Mouse (Mus musculus): ENCODE results near the gene Tas2r106. TPM values are rescaled to one million over a fixed set of nuclear protein-coding genes. Genes with fewer than 3 reads are reported as not detected.

Tas2r106 gene
- not detected in 2 replicates for polyA plus RNA-seq (2014; fragmentation: Nextera tagmentation; extraction: Ambion mirVana)

DNA sequence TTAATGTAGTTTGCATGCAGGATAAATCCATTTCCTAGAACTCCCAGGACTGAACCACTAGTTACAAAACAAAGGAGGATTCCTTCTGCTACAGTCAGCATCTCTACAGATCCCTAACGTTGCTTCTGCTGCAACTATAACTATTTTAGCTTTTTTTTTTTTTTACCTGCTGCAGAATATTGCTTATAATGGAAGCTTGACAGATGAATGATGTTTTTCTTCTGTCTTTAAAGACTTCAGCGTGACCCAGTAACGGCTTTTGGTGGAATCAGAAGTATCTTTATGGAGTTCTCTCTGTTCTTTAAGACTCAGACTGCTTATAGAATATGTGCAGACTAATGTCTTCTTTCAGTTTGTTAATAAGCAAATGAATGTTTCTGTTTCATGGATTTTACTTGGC, at the start of gene Tas2r106:
Gene Tas2r106 (minus strand): TSS at position 101 of the 400 bp plus-strand sequence.
- no peak within 1 kb of the TSS for H3K27ac ChIP-seq (ENCODE audit: low read depth, low read length)
- H3K27me3 ChIP-seq (ENCODE audit: control insufficient read depth, insufficient read depth, low read length), result no peaks in the 10 kb centered on the region
- 71% methylated on average over 3 of the region's 3 CpGs for WGBS (ENCODE audit: insufficient replicate concordance)
- no peaks in the 10 kb centered on the region for H3K36me3 ChIP-seq (ENCODE audit: control insufficient read depth, insufficient read depth, low read length)
- no peak for ATAC-seq (replicated peaks; ENCODE audit: insufficient number of reproducible peaks, low FRiP score, low TSS enrichment)
- no peaks in the 10 kb centered on the region for H3K4me1 ChIP-seq (ENCODE audit: control insufficient read depth, insufficient read depth, low read length)
- no peaks in the 10 kb centered on the region for H3K9me3 ChIP-seq (replicated peaks; ENCODE audit: control insufficient read depth, low read length)
- no peak within 1 kb of the TSS for H3K4me2 ChIP-seq
- no peak within 1 kb of the TSS for H3K9ac ChIP-seq (ENCODE audit: low read depth, low read length)
- no peak within 1 kb of the TSS for H3K4me3 ChIP-seq (ENCODE audit: low read depth, low read length)

DNA sequence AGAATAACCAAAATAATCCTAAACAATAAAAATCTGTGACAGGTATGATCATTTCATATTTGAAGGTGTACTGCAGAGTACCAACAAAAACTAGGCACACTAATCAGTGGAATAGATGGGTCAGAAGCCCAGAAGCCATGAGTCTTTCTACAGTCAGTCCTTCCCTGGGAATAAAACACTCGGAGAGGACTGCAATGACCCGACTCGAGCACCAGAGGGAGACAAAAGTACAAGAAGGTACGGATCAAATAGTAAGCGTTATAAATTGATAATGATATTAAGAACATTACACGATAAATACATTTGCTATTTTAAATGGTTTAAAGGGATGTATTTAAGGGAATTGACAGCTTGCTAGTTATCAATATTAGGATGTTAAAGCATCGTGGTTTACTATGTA, 34.1 kb upstream of the Tas2r106 start:
- H3K9me3 ChIP-seq (replicated peaks; ENCODE audit: control insufficient read depth, low read length), result peaks cover 3% of the 10 kb centered on the region; the same call in 1 of the 2 replicates
- H3K27ac ChIP-seq (ENCODE audit: low read depth, low read length), result no peak overlapping the region
- ATAC-seq (replicated peaks; ENCODE audit: insufficient number of reproducible peaks, low FRiP score, low TSS enrichment), result no peak
- no peak overlapping the region for H3K9ac ChIP-seq (ENCODE audit: low read depth, low read length)
- H3K4me1 ChIP-seq (ENCODE audit: control insufficient read depth, insufficient read depth, low read length), result no peaks in the 10 kb centered on the region
- no peaks in the 10 kb centered on the region for H3K27me3 ChIP-seq (ENCODE audit: control insufficient read depth, insufficient read depth, low read length)
- H3K36me3 ChIP-seq (ENCODE audit: control insufficient read depth, insufficient read depth, low read length), result no peaks in the 10 kb centered on the region
- 40% methylated on average over 7 of the region's 7 CpGs for WGBS (ENCODE audit: insufficient replicate concordance)
- no peak overlapping the region for H3K4me3 ChIP-seq (ENCODE audit: low read depth, low read length)
- H3K4me2 ChIP-seq, result no peak overlapping the region

DNA sequence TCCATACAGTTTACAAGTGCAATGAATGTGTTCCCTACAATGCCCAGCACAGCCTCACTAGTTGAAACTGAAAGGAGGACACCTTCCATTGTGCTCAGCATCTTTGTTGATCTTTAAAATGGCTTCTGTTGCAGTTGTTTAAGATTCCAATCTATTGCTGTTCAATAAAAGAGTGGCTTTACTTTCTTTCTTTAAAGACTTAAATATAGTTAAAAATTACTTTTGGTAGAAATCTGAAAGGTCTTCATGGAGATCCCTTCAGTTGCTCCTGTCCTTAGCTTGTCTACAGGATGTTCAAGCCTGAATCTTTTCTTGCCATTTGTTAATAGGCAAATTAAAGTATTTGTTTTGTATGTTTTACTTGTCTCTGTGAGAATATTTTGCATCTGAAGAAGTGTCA, 11.3 kb upstream of the Tas2r106 start, which contains the start of gene Tas2r114:
Gene Tas2r114 (minus strand): TSS at position 101 of the 400 bp plus-strand sequence.
- Histone ChIP-seq H3K4me1 (ENCODE audit: control insufficient read depth, insufficient read depth, low read length) (no peaks in the 10 kb centered on the region), H3K27ac (ENCODE audit: low read depth, low read length) (no peak within 1 kb of the TSS), H3K9ac (ENCODE audit: low read depth, low read length) (no peak within 1 kb of the TSS), H3K9me3 (replicated peaks; ENCODE audit: control insufficient read depth, low read length) (no peaks in the 10 kb centered on the region), H3K36me3 (ENCODE audit: control insufficient read depth, insufficient read depth, low read length) (no peaks in the 10 kb centered on the region), H3K27me3 (ENCODE audit: control insufficient read depth, insufficient read depth, low read length) (no peaks in the 10 kb centered on the region), H3K4me2 (no peak within 1 kb of the TSS), H3K4me3 (ENCODE audit: low read depth, low read length) (no peak within 1 kb of the TSS)
- ATAC-seq (replicated peaks; ENCODE audit: insufficient number of reproducible peaks, low FRiP score, low TSS enrichment), result no peak

DNA sequence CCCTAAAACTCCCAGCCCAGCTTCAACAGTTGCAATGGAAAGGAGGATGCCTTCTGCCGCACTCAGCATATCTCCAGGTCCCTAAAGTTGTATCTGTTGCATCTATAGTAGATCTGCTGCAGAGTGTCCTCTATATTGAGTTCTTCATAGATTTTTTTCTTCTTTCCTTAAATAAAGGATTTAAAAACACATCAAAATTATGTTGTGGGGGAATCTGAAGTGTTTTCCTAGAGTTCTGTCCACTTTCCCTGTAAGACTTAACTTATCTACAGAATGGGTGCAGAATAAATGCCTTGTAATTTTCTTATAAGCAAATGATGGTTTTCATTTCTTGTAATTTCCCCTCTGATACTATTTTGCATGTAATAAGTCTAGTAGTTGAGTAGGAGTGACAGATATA, 8.7 kb upstream of the Tas2r106 start, which contains the start of gene Tas2r105:
Gene Tas2r105 (minus strand): TSS at position 101 of the 400 bp plus-strand sequence.
- no peak for ATAC-seq (replicated peaks; ENCODE audit: insufficient number of reproducible peaks, low FRiP score, low TSS enrichment)
- WGBS (ENCODE audit: insufficient replicate concordance), result 74% methylated on average over 1 of the region's 1 CpGs

DNA sequence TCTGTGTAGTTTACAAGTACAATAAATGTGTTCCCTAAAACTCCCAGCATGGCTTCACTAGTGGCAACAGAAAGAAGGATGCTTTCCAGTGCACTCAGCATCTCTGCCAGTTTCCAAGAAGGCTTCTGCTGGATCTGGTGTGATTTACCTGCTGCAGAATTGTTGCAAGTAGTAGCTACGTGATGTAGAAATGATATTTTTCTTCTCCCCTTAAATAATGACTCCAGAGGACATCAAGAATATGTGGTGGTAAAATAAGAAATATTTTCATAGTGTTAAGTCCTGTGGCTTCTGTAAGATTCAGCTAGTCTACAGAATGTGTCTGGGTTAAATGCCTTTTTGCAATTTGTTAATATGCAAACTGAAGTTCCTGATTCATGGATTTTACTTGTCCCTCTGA, 7.0 kb upstream of the Tas2r106 start, which contains the start of gene Tas2r104:
Gene Tas2r104 (minus strand): TSS at position 101 of the 400 bp plus-strand sequence.
- H3K27ac ChIP-seq (ENCODE audit: low read depth, low read length), result no peak within 1 kb of the TSS
- no peak within 1 kb of the TSS for H3K4me3 ChIP-seq (ENCODE audit: low read depth, low read length)
- ATAC-seq (replicated peaks; ENCODE audit: insufficient number of reproducible peaks, low FRiP score, low TSS enrichment), result no peak
- no peaks in the 10 kb centered on the region for H3K9me3 ChIP-seq (replicated peaks; ENCODE audit: control insufficient read depth, low read length)
- 67% methylated on average over 1 of the region's 1 CpGs for WGBS (ENCODE audit: insufficient replicate concordance)
- H3K27me3 ChIP-seq (ENCODE audit: control insufficient read depth, insufficient read depth, low read length), result no peaks in the 10 kb centered on the region
- no peak within 1 kb of the TSS for H3K4me2 ChIP-seq
- no peak within 1 kb of the TSS for H3K9ac ChIP-seq (ENCODE audit: low read depth, low read length)
- H3K4me1 ChIP-seq (ENCODE audit: control insufficient read depth, insufficient read depth, low read length), result no peaks in the 10 kb centered on the region
- H3K36me3 ChIP-seq (ENCODE audit: control insufficient read depth, insufficient read depth, low read length), result no peaks in the 10 kb centered on the region

More for the DNA sequence above, 8.7 kb upstream of the Tas2r106 start, which contains the start of gene Tas2r105:
- Histone ChIP-seq H3K4me1 (ENCODE audit: control insufficient read depth, insufficient read depth, low read length) (no peaks in the 10 kb centered on the region), H3K4me2 (no peak within 1 kb of the TSS), H3K4me3 (ENCODE audit: low read depth, low read length) (no peak within 1 kb of the TSS), H3K9ac (ENCODE audit: low read depth, low read length) (no peak within 1 kb of the TSS), H3K36me3 (ENCODE audit: control insufficient read depth, insufficient read depth, low read length) (no peaks in the 10 kb centered on the region), H3K27me3 (ENCODE audit: control insufficient read depth, insufficient read depth, low read length) (no peaks in the 10 kb centered on the region), H3K27ac (ENCODE audit: low read depth, low read length) (no peak within 1 kb of the TSS), H3K9me3 (replicated peaks; ENCODE audit: control insufficient read depth, low read length) (no peaks in the 10 kb centered on the region)

DNA sequence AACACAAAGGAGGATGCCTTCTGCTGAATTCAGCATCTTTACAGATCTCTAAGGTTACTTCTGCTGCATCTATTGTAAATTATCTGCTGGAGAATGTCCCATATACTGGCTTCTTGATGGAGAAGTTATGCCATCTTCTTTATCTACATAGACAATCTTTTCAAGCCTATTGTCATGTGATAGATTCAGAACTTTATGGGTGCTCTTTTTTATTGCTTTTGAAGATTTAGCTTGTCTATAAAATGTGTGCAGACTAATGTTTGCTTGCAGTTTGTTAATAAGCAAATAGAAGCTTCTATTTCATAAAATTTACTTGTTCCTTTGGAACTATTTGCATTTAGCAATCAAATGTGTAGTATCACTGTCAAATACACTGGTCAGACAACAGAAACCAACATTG, 18.6 kb downstream of the Tas2r106 start, which contains the start of gene Tas2r107:
Gene Tas2r107 (minus strand): TSS at position 101 of the 400 bp plus-strand sequence.
- ATAC-seq (replicated peaks; ENCODE audit: insufficient number of reproducible peaks, low FRiP score, low TSS enrichment), result no peak
- Histone ChIP-seq H3K27ac (ENCODE audit: low read depth, low read length) (no peak within 1 kb of the TSS), H3K27me3 (ENCODE audit: control insufficient read depth, insufficient read depth, low read length) (no peaks in the 10 kb centered on the region), H3K36me3 (ENCODE audit: control insufficient read depth, insufficient read depth, low read length) (no peaks in the 10 kb centered on the region), H3K4me2 (no peak within 1 kb of the TSS), H3K9me3 (replicated peaks; ENCODE audit: control insufficient read depth, low read length) (0 out of 2 replicates have a peak, but pooled peaks cover 3% of the 10 kb centered on the region), H3K4me1 (ENCODE audit: control insufficient read depth, insufficient read depth, low read length) (no peaks in the 10 kb centered on the region), H3K4me3 (ENCODE audit: low read depth, low read length) (no peak within 1 kb of the TSS), H3K9ac (ENCODE audit: low read depth, low read length) (no peak within 1 kb of the TSS)

DNA sequence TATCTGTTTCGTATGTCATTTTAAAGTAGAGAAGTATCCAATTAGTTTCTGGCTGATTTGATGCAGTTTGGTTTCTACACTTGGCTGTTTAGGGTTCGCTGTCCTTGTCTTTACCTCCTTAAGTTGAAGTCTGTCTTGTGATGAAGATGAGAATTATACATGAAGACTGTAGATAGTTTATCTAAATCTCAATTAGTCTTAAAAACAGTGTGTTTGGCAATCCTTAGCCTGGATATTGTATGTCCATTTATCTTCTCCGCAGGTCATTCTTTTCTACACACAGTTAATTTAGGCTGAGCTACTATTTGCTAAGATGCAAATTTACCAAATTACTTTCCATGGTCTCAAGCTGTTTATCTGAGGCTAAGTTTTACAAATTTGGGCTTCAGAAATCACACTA, 47.9 kb downstream of the Tas2r106 start, which contains the start of gene Tas2r130:
Gene Tas2r130 (minus strand): TSS at position 101 of the 400 bp plus-strand sequence.
- Histone ChIP-seq H3K9ac (ENCODE audit: low read depth, low read length) (no peak within 1 kb of the TSS), H3K36me3 (ENCODE audit: control insufficient read depth, insufficient read depth, low read length) (no peaks in the 10 kb centered on the region), H3K27me3 (ENCODE audit: control insufficient read depth, insufficient read depth, low read length) (no peaks in the 10 kb centered on the region), H3K27ac (ENCODE audit: low read depth, low read length) (no peak within 1 kb of the TSS), H3K9me3 (replicated peaks; ENCODE audit: control insufficient read depth, low read length) (no peaks in the 10 kb centered on the region), H3K4me1 (ENCODE audit: control insufficient read depth, insufficient read depth, low read length) (no peaks in the 10 kb centered on the region), H3K4me2 (no peak within 1 kb of the TSS), H3K4me3 (ENCODE audit: low read depth, low read length) (no peak within 1 kb of the TSS)
- ATAC-seq (replicated peaks; ENCODE audit: insufficient number of reproducible peaks, low FRiP score, low TSS enrichment), result no peak
- 75% methylated on average over 3 of the region's 3 CpGs for WGBS (ENCODE audit: insufficient replicate concordance)

Other genes with a start within 250 kb of the Tas2r106 start
- gene 5430401F13Rik, start 192.5 kb downstream of the Tas2r106 start, polyA plus RNA-seq (2014; fragmentation: Nextera tagmentation; extraction: Ambion mirVana), result not detected in 2 replicates
- not detected in 2 replicates for gene Gm6619, start 192.5 kb downstream of the Tas2r106 start, polyA plus RNA-seq (2014; fragmentation: Nextera tagmentation; extraction: Ambion mirVana)
- not detected in 2 replicates for gene Tas2r130, start 48.0 kb downstream of the Tas2r106 start, polyA plus RNA-seq (2014; fragmentation: Nextera tagmentation; extraction: Ambion mirVana)
- not detected in 2 replicates for gene Tas2r107, start 18.7 kb downstream of the Tas2r106 start, polyA plus RNA-seq (2014; fragmentation: Nextera tagmentation; extraction: Ambion mirVana)
- gene Tas2r104, start 6.9 kb upstream of the Tas2r106 start, polyA plus RNA-seq (2014; fragmentation: Nextera tagmentation; extraction: Ambion mirVana), result not detected in 2 replicates
- gene Tas2r105, start 8.6 kb upstream of the Tas2r106 start, polyA plus RNA-seq (2014; fragmentation: Nextera tagmentation; extraction: Ambion mirVana), result not detected in 2 replicates
- not detected in 2 replicates for gene Tas2r114, start 11.2 kb upstream of the Tas2r106 start, polyA plus RNA-seq (2014; fragmentation: Nextera tagmentation; extraction: Ambion mirVana)